Mouse (Mus musculus): ENCODE data around the gene Atat1. TPM values are rescaled to one million over a fixed set of nuclear protein-coding genes. Genes with fewer than 3 reads are reported as not detected.
"Not testable (repeated sequence)": the region's sequence is repeated elsewhere in the genome, so short reads cannot be mapped to it uniquely, and the experiment has no call there.

Gene Atat1
- 478 and 503 TPM in 2 replicates for polyA plus RNA-seq (2014; fragmentation: Nextera tagmentation; extraction: Ambion mirVana)

DNA sequence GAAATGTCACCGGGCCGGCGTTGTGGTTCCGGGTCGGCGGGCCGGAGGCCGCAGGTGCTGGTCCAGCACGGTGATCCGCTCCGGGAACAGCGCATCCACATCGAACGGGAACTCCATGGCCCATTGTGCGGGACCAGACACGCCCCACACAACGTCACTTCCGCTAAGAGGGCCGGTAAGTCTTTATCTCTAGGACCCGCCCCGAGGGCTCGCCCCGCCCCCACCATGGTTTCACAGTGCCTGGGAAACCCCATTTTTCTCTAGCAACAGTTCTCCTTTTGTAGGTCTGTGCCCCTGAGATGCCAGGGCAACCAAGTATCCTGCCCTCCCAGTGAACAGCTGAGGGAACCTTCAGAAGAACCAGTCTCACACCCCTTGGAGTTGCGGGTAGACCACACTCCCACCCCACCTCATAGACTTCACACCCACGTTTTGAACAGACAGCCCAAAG is at the start of gene Atat1:
Gene Atat1, minus strand, starts transcription at position 157 of the 451 bp plus-strand sequence.
- H3K9me3 ChIP-seq (ENCODE audit: control insufficient read depth, low read length): no peaks in the 10 kb centered on the region
- WGBS: 4% methylated on average over 25 of the region's 25 CpGs
- no peaks in the 10 kb centered on the region for H3K27me3 ChIP-seq (ENCODE audit: control insufficient read depth, insufficient read depth, low read length)
- peak within 1 kb of the TSS; percentile 87 for H3K4me2 ChIP-seq (ENCODE audit: low read length)
- H3K9ac ChIP-seq (replicated peaks; ENCODE audit: low read length): peak within 1 kb of the TSS; percentile 81
- H3K27ac ChIP-seq (replicated peaks; ENCODE audit: low read depth, low read length): peak within 1 kb of the TSS; percentile 84
- peaks cover 16% of the 10 kb centered on the region for H3K4me1 ChIP-seq (ENCODE audit: control insufficient read depth, insufficient read depth, low read length)
- H3K36me3 ChIP-seq (ENCODE audit: control insufficient read depth, insufficient read depth, low read length): peaks cover 50% of the 10 kb centered on the region
- H3K4me3 ChIP-seq (replicated peaks; ENCODE audit: low read depth, low read length): peak within 1 kb of the TSS; percentile 77
- ATAC-seq (ENCODE audit: low FRiP score, low TSS enrichment): peak; percentile 91
- peak; percentile 97 for DNase-seq

- DNase-seq (no peak), ATAC-seq (ENCODE audit: low FRiP score, low TSS enrichment) (no peak)
- Histone ChIP-seq H3K4me1 (ENCODE audit: control insufficient read depth, insufficient read depth, low read length) (no peaks in the 10 kb centered on the region), H3K27me3 (ENCODE audit: control insufficient read depth, insufficient read depth, low read length) (no peaks in the 10 kb centered on the region), H3K36me3 (ENCODE audit: control insufficient read depth, insufficient read depth, low read length) (peaks cover 81% of the 10 kb centered on the region), H3K9ac (replicated peaks; ENCODE audit: low read length) (no peak overlapping the region), H3K27ac (replicated peaks; ENCODE audit: low read depth, low read length) (no peak overlapping the region), H3K4me3 (replicated peaks; ENCODE audit: low read depth, low read length) (no peak overlapping the region), H3K9me3 (ENCODE audit: control insufficient read depth, low read length) (no peaks in the 10 kb centered on the region), H3K4me2 (ENCODE audit: low read length) (no peak overlapping the region)
- 96% methylated on average over 15 of the region's 15 CpGs for WGBS
These were observed 48.8 kb upstream of the Atat1 start for GRCm38 (mm10) chr17:35958533-35959223.

GRCm38 (mm10) chr17:35954665-35955064 is 44.8 kb upstream of the Atat1 start:
- H3K4me3 ChIP-seq (replicated peaks; ENCODE audit: low read depth, low read length): no peak overlapping the region
- ATAC-seq (ENCODE audit: low FRiP score, low TSS enrichment) (no peak), DNase-seq (no peak)
- H3K9ac ChIP-seq (replicated peaks; ENCODE audit: low read length): no peak overlapping the region
- 80% methylated on average over 8 of the region's 8 CpGs for WGBS
- no peaks in the 10 kb centered on the region for H3K9me3 ChIP-seq (ENCODE audit: control insufficient read depth, low read length)
- H3K27ac ChIP-seq (replicated peaks; ENCODE audit: low read depth, low read length): no peak overlapping the region
- no peaks in the 10 kb centered on the region for H3K27me3 ChIP-seq (ENCODE audit: control insufficient read depth, insufficient read depth, low read length)
- H3K4me2 ChIP-seq (ENCODE audit: low read length): no peak overlapping the region
- H3K4me1 ChIP-seq (ENCODE audit: control insufficient read depth, insufficient read depth, low read length): no peaks in the 10 kb centered on the region
- H3K36me3 ChIP-seq (ENCODE audit: control insufficient read depth, insufficient read depth, low read length): peaks cover 41% of the 10 kb centered on the region

GRCm38 (mm10) chr17:35952559-35952958 is 42.7 kb upstream of the Atat1 start:
- not testable (repeated sequence) for ATAC-seq (ENCODE audit: low FRiP score, low TSS enrichment); H3K27ac ChIP-seq (replicated peaks; ENCODE audit: low read depth, low read length); DNase-seq; H3K9me3 ChIP-seq (ENCODE audit: control insufficient read depth, low read length); H3K4me1 ChIP-seq (ENCODE audit: control insufficient read depth, insufficient read depth, low read length); H3K4me3 ChIP-seq (replicated peaks; ENCODE audit: low read depth, low read length); H3K4me2 ChIP-seq (ENCODE audit: low read length); H3K27me3 ChIP-seq (ENCODE audit: control insufficient read depth, insufficient read depth, low read length); H3K9ac ChIP-seq (replicated peaks; ENCODE audit: low read length)
- WGBS: 76% methylated on average over 2 of the region's 3 CpGs
- peaks cover 20% of the 10 kb centered on the region for H3K36me3 ChIP-seq (ENCODE audit: control insufficient read depth, insufficient read depth, low read length)

GRCm38 (mm10) chr17:35950946-35951345 is 41.1 kb upstream of the Atat1 start:
- H3K27me3 ChIP-seq (ENCODE audit: control insufficient read depth, insufficient read depth, low read length); H3K9ac ChIP-seq (replicated peaks; ENCODE audit: low read length); H3K4me2 ChIP-seq (ENCODE audit: low read length); H3K4me3 ChIP-seq (replicated peaks; ENCODE audit: low read depth, low read length); H3K27ac ChIP-seq (replicated peaks; ENCODE audit: low read depth, low read length); H3K36me3 ChIP-seq (ENCODE audit: control insufficient read depth, insufficient read depth, low read length); H3K4me1 ChIP-seq (ENCODE audit: control insufficient read depth, insufficient read depth, low read length); ATAC-seq (ENCODE audit: low FRiP score, low TSS enrichment); H3K9me3 ChIP-seq (ENCODE audit: control insufficient read depth, low read length); DNase-seq: not testable (repeated sequence)

- 49% methylated on average over 1 of the region's 1 CpGs for WGBS
- H3K9me3 ChIP-seq (ENCODE audit: control insufficient read depth, low read length): no peaks in the 10 kb centered on the region
- H3K9ac ChIP-seq (replicated peaks; ENCODE audit: low read length): no peak overlapping the region
- H3K36me3 ChIP-seq (ENCODE audit: control insufficient read depth, insufficient read depth, low read length): no peaks in the 10 kb centered on the region
- no peak overlapping the region for H3K4me3 ChIP-seq (replicated peaks; ENCODE audit: low read depth, low read length)
- H3K27me3 ChIP-seq (ENCODE audit: control insufficient read depth, insufficient read depth, low read length): no peaks in the 10 kb centered on the region
- no peaks in the 10 kb centered on the region for H3K4me1 ChIP-seq (ENCODE audit: control insufficient read depth, insufficient read depth, low read length)
- H3K4me2 ChIP-seq (ENCODE audit: low read length): no peak overlapping the region
- no peak for ATAC-seq (ENCODE audit: low FRiP score, low TSS enrichment)
- no peak for DNase-seq
- no peak overlapping the region for H3K27ac ChIP-seq (replicated peaks; ENCODE audit: low read depth, low read length)
These were observed 30.1 kb upstream of the Atat1 start for GRCm38 (mm10) chr17:35939941-35940340.

- Histone ChIP-seq H3K9me3 (ENCODE audit: control insufficient read depth, low read length) (no peaks in the 10 kb centered on the region), H3K27ac (replicated peaks; ENCODE audit: low read depth, low read length) (no peak overlapping the region), H3K9ac (replicated peaks; ENCODE audit: low read length) (no peak overlapping the region), H3K4me3 (replicated peaks; ENCODE audit: low read depth, low read length) (no peak overlapping the region), H3K27me3 (ENCODE audit: control insufficient read depth, insufficient read depth, low read length) (no peaks in the 10 kb centered on the region), H3K4me2 (ENCODE audit: low read length) (no peak overlapping the region), H3K36me3 (ENCODE audit: control insufficient read depth, insufficient read depth, low read length) (no peaks in the 10 kb centered on the region), H3K4me1 (ENCODE audit: control insufficient read depth, insufficient read depth, low read length) (no peaks in the 10 kb centered on the region)
- DNase-seq (no peak), ATAC-seq (ENCODE audit: low FRiP score, low TSS enrichment) (no peak)
- 50% methylated on average over 2 of the region's 2 CpGs for WGBS
These were observed 29.2 kb upstream of the Atat1 start for GRCm38 (mm10) chr17:35939108-35939507.

GRCm38 (mm10) chr17:35937700-35938348 is 27.9 kb upstream of the Atat1 start:
- WGBS: 44% methylated on average over 2 of the region's 2 CpGs
- DNase-seq (peak; percentile 80), ATAC-seq (ENCODE audit: low FRiP score, low TSS enrichment) (no peak; the same call in 1 of the 2 replicates)
- Histone ChIP-seq H3K27me3 (ENCODE audit: control insufficient read depth, insufficient read depth, low read length) (no peaks in the 10 kb centered on the region), H3K27ac (replicated peaks; ENCODE audit: low read depth, low read length) (no peak overlapping the region), H3K4me2 (ENCODE audit: low read length) (no peak overlapping the region), H3K9ac (replicated peaks; ENCODE audit: low read length) (no peak overlapping the region), H3K36me3 (ENCODE audit: control insufficient read depth, insufficient read depth, low read length) (no peaks in the 10 kb centered on the region), H3K4me1 (ENCODE audit: control insufficient read depth, insufficient read depth, low read length) (no peaks in the 10 kb centered on the region), H3K9me3 (ENCODE audit: control insufficient read depth, low read length) (no peaks in the 10 kb centered on the region), H3K4me3 (replicated peaks; ENCODE audit: low read depth, low read length) (no peak overlapping the region)

GRCm38 (mm10) chr17:35935763-35936162 is 25.9 kb upstream of the Atat1 start:
- H3K9me3 ChIP-seq (ENCODE audit: control insufficient read depth, low read length); H3K4me1 ChIP-seq (ENCODE audit: control insufficient read depth, insufficient read depth, low read length); DNase-seq; H3K27me3 ChIP-seq (ENCODE audit: control insufficient read depth, insufficient read depth, low read length); H3K36me3 ChIP-seq (ENCODE audit: control insufficient read depth, insufficient read depth, low read length); H3K4me3 ChIP-seq (replicated peaks; ENCODE audit: low read depth, low read length); ATAC-seq (ENCODE audit: low FRiP score, low TSS enrichment); H3K9ac ChIP-seq (replicated peaks; ENCODE audit: low read length); H3K4me2 ChIP-seq (ENCODE audit: low read length); H3K27ac ChIP-seq (replicated peaks; ENCODE audit: low read depth, low read length): not testable (repeated sequence)
- WGBS: 93% methylated on average over 14 of the region's 14 CpGs
